Mouse (Mus musculus) forebrain, embryonic 15.5 days (tissue): ENCODE measurements around the gene Zfhx3. TPM values are rescaled to one million over a fixed set of nuclear protein-coding genes. Genes with fewer than 3 reads are reported as not detected.

Experiments used
- ATAC-seq: fragments of 200-750 bp; cut with Nextera tagmentation; replicated peaks from 2 replicates; pipeline ENCODE4 v1.8.0; 2017; ENCODE audit warnings: mild to moderate bottlenecking, moderate TSS enrichment, moderate library complexity
- H3K27ac ChIP-seq: fragments of 300-500 bp; sonication (generic); replicated peaks from 2 replicates; pipeline ENCODE4 v1.5.1; 2015; ENCODE audit warnings: mild to moderate bottlenecking, inconsistent platforms
- H3K27me3 ChIP-seq: fragments of 300-500 bp; sonication (generic); 2 replicates; pipeline ENCODE4 v1.6.1; 2015; ENCODE audit warnings: inconsistent platforms
- H3K36me3 ChIP-seq: fragments of 300-500 bp; sonication (generic); 2 replicates; pipeline ENCODE4 v1.6.1; 2015; ENCODE audit warnings: mild to moderate bottlenecking, inconsistent platforms
- H3K4me1 ChIP-seq: fragments of 300-500 bp; sonication (generic); 2 replicates; pipeline ENCODE4 v1.6.1; 2015; ENCODE audit warnings: inconsistent platforms
- H3K4me2 ChIP-seq: fragments of 300-500 bp; sonication (generic); replicated peaks from 2 replicates; pipeline ENCODE4 v1.6.1; 2015; ENCODE audit warnings: mild to moderate bottlenecking, inconsistent platforms
- H3K4me3 ChIP-seq: fragments of 300-500 bp; sonication (generic); 2 replicates; pipeline ENCODE4 v1.5.1; 2015; ENCODE audit warnings: mild to moderate bottlenecking, inconsistent platforms
- H3K9ac ChIP-seq: fragments of 300-500 bp; sonication (generic); replicated peaks from 2 replicates; pipeline ENCODE4 v1.6.1; 2015; ENCODE audit warnings: mild to moderate bottlenecking, inconsistent platforms
- H3K9me3 ChIP-seq: fragments of 300-500 bp; sonication (generic); 2 replicates; pipeline ENCODE4 v1.6.1; 2016; ENCODE audit warnings: inconsistent platforms
- WGBS: fragments of 180-500 bp; shearing (Covaris S2); methylation state at CpG from one replicate; pipeline ENCODE4 v1.1.7; 2015; ENCODE audit warnings: mixed read lengths; 5-methylcytosine and 5-hydroxymethylcytosine counted together
- polyA plus RNA-seq: library from polyadenylated mRNA; unstranded; fragments of >200 nt; fragmentation: Nextera tagmentation; extraction: Ambion mirVana; gene quantifications from 2 replicates; pipeline ENCODE4 v1.2.1, GENCODE M21; 2015

The Zfhx3 gene
- polyA plus RNA-seq, 1 experiment from 2014 or later, result 14.9 TPM

DNA sequence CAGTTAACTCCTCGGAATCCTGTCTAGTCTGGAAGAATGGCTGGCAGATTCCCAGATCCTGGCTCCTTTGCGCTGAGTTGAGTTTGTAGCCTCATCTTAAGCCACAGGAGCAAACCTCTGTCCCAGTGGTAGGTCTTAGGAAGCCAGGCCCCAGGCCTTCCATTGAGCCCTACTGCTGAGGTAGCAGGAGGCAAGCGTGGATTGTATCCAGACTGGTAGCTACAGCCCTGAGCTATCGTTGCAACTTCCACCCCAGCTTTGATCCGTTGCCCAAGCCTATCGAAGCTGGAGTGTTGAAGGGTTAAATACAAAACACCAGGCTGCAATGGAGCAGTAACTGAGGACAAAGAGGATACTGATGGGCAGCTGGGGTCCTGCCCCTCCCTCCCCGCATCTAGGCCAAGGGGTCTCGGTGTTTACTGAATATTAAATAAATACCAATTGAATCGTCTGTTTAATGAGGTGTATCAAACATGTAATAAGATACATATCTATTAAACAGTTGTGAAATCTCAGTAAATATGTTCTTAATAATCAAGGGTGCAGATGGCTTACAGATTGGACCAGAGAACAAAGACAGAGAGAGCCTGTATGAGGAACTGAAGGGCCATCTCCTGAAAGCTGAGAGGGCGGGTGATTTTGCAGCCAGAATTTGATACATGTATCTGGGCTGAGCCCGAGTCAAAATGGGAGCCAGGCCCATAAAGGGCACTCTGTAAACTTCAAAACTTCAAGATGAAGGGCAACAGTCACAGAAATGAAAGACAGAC, 611.5 kb downstream of the Zfhx3 start:
- H3K9me3 ChIP-seq, result no peaks in the 10 kb centered on the region
- H3K4me1 ChIP-seq, result 0 out of 2 replicates have a peak, but pooled peaks cover 11% of the 10 kb centered on the region
- H3K36me3 ChIP-seq, result no peaks in the 10 kb centered on the region
- no peaks in the 10 kb centered on the region for H3K27me3 ChIP-seq
- H3K4me3 ChIP-seq, result no peak overlapping the region
- ATAC-seq, result no peak
- H3K9ac ChIP-seq, result no peak overlapping the region
- H3K4me2 ChIP-seq, result no peak overlapping the region
- H3K27ac ChIP-seq, result no peak overlapping the region
- WGBS, result 57% methylated on average over 11 of the region's 11 CpGs

DNA sequence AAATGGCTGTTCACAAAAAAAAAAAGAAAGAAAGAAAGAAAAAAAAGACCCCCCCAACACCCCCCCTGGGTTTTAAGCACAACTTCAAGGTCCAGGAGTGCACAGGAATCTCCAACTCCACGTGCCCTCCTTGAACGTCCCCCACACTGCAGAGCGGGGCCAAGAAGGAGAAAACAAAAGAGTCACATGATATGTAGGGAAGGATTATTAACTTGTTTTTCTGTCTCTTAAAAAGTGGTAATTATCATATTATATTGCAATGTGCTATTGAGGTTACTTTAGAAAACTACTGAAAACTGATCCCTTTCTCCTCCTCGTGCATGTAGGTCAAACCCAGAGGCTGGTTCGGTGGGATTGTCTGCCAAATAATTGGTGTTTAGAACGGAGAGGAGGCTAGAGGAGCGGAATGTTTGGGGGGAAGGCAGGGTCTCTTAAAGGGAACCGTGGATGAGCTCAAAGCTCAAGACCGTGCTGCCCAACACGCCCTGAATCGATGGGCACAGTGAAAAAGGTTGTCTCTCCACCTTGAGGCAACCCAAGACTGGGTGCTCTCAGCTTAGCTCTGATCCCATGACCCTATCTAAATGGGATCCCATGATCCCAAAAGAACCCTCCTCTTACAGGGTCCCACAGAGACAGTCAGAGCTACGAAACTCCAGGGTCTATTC, 612.3 kb downstream of the Zfhx3 start:
- no peaks in the 10 kb centered on the region for H3K9me3 ChIP-seq
- no peak overlapping the region for H3K4me2 ChIP-seq
- H3K4me1 ChIP-seq, result 0 out of 2 replicates have a peak, but pooled peaks cover 11% of the 10 kb centered on the region
- no peak overlapping the region for H3K4me3 ChIP-seq
- no peak overlapping the region for H3K9ac ChIP-seq
- WGBS, result 70% methylated on average over 12 of the region's 12 CpGs
- no peak overlapping the region for H3K27ac ChIP-seq
- H3K27me3 ChIP-seq, result no peaks in the 10 kb centered on the region
- H3K36me3 ChIP-seq, result no peaks in the 10 kb centered on the region
- ATAC-seq, result no peak

DNA sequence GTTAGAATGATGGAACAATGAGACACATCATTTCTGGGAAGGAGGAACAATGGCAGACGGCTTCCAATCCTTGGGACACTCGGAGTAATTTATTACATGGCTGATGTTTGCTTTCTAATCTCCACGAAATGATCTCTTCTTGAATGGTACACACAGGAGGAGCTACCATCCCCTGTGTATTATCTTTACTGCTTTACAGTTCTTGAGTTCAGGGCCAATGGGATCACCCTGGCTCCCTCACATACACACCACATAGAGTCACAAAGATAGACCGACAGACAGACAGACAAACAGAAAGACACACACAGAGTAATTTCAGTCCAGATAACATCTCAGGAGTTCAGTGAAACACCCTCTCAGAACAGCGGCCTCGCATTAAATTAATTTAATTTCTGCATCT, 621.0 kb downstream of the Zfhx3 start:
- no peak overlapping the region for H3K9ac ChIP-seq
- H3K27me3 ChIP-seq, result no peaks in the 10 kb centered on the region
- no peak overlapping the region for H3K4me3 ChIP-seq
- H3K4me1 ChIP-seq, result peaks cover 3% of the 10 kb centered on the region
- H3K27ac ChIP-seq, result no peak overlapping the region
- H3K4me2 ChIP-seq, result no peak overlapping the region
- ATAC-seq, result no peak
- no peaks in the 10 kb centered on the region for H3K36me3 ChIP-seq
- 76% methylated on average over 6 of the region's 6 CpGs for WGBS
- no peaks in the 10 kb centered on the region for H3K9me3 ChIP-seq

DNA sequence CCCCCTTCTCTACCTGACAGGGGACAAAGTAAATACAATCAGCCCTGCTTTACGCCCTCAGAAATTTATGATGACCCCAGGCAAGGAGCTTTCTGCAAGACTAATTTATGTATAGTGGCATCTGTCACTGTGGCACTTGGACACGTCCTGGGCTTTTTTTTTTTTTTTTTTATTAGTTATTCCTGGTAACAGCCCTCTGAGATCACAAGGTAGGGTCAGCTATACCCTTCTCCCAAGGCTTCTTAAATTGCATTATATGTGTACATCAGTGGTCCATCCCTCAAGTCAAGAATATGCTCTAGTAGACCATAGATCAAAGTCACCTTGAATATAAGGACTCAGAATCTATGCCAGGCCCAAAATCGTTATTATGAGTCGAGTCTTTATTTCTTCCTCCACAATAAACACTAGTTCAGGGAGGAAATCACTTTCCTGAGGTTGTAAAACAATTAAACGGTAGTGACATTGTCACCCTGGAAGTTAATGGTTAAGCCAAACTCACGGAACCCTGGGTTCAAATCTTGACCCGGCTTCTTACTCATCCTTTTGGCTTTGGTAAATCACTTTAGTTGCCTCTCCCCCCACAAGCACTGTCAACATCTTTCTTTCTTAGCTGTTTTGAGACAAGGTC, 621.6 kb downstream of the Zfhx3 start:
- Histone ChIP-seq H3K4me1 (peaks cover 3% of the 10 kb centered on the region), H3K27me3 (no peaks in the 10 kb centered on the region), H3K9ac (no peak overlapping the region), H3K36me3 (no peaks in the 10 kb centered on the region), H3K9me3 (no peaks in the 10 kb centered on the region), H3K4me2 (no peak overlapping the region), H3K4me3 (no peak overlapping the region), H3K27ac (no peak overlapping the region)
- 85% methylated on average over 7 of the region's 7 CpGs for WGBS
- ATAC-seq, result no peak

DNA sequence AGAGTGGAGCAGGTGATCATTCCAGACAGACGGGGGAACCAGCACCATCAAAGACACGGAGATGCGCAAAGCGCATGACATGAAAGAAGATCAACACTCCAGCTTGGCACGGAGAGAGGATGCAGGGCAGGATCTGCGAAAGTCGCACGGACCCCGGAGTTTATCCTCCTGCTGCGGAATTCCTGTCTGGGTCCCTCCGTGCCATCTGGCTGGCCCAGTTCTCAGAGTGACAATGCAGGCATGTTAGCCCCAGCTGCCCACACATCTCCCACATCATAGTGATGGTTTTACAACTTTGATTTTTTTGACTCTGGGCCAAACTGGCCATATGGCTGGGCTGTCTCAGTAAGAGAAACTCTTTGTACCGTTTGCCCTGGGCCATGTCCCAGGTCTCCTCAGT, 623.6 kb downstream of the Zfhx3 start:
- H3K27me3 ChIP-seq, result no peaks in the 10 kb centered on the region
- no peaks in the 10 kb centered on the region for H3K36me3 ChIP-seq
- 78% methylated on average over 12 of the region's 12 CpGs for WGBS
- H3K4me1 ChIP-seq, result peaks cover 3% of the 10 kb centered on the region
- no peak for ATAC-seq
- H3K9ac ChIP-seq, result no peak overlapping the region
- no peak overlapping the region for H3K27ac ChIP-seq
- H3K4me2 ChIP-seq, result no peak overlapping the region
- no peak overlapping the region for H3K4me3 ChIP-seq
- no peaks in the 10 kb centered on the region for H3K9me3 ChIP-seq

DNA sequence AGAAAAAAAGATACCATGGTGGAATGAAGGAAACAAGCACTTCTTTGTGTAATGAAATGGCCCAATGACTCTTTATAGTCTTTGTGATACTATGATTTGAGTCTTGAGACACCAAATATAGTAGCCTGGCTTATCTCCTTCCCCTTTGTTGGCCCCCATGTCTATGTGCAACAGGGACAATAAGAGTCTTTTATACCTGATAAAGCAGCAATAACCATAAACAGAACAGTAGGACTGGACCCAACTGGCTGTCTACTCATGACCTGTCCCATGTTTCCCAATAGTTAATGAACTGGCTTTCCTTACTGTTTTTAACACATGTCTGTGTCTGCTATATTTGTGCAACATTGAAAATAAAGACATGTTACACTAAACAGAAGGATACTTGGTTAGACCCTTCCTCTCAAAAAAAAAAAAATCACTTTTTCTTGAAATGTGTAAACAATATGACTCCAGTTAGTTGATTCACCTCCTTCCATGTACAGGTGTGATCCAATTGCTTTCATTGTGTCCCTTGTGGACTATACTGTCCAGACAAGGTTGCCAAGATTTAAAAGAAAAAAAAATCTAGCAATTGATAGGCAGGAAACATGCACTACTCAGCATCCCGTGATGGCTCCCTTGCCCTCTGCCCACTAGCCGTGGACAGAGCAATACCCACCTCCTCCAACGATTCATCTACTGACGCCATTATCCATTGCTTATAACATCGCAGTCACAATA, 631.0 kb downstream of the Zfhx3 start:
- WGBS, result 88% methylated on average over 5 of the region's 5 CpGs
- Histone ChIP-seq H3K27ac (no peak overlapping the region), H3K9ac (no peak overlapping the region), H3K4me2 (no peak overlapping the region), H3K4me1 (peaks cover 10% of the 10 kb centered on the region), H3K27me3 (0 out of 2 replicates have a peak, but pooled peaks cover 3% of the 10 kb centered on the region), H3K4me3 (no peak overlapping the region), H3K9me3 (no peaks in the 10 kb centered on the region), H3K36me3 (no peaks in the 10 kb centered on the region)
- ATAC-seq, result no peak

DNA sequence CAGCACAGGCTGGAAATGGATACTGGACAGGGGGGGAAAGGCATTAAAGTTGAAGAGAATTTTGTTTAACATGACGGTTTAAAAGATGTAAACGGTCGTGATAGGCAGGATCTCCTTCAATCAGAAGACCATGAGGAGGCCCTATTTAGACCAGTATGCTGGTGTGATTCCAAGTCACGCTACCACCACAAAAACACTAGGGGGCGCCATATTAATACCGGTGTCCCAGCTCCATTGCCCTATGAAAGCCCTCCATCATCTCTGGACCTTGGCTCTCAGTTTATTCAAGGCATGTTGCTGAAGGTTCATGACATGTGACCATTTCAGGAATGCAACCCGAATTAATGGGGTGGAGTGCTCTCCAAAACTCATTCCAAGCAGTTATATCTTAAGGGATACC, 631.7 kb downstream of the Zfhx3 start:
- Histone ChIP-seq H3K27me3 (0 out of 2 replicates have a peak, but pooled peaks cover 3% of the 10 kb centered on the region), H3K9ac (no peak overlapping the region), H3K36me3 (no peaks in the 10 kb centered on the region), H3K4me3 (no peak overlapping the region), H3K4me1 (peaks cover 14% of the 10 kb centered on the region), H3K27ac (no peak overlapping the region), H3K9me3 (no peaks in the 10 kb centered on the region), H3K4me2 (no peak overlapping the region)
- 38% methylated on average over 7 of the region's 7 CpGs for WGBS
- no peak for ATAC-seq

DNA sequence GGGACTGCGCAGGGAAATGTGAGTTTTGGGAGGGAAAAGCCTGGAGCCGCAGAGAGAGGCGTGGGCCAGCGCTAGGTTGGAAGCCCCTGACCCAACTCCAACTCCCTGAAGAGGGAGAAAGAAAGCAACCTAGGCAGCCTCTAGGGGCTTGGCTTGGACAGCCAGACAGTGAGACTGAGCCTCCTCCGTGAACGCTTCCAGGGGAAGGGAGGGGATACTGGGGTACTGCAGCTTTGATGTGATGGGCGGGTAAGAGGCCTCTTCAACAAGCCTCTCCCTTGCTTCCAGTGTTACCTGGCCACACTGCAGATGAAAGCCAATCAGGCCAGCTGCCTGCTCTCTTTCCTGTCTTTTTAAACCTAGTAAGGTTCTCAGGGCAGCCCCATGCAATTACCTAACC, 635.1 kb downstream of the Zfhx3 start:
- H3K36me3 ChIP-seq, result no peaks in the 10 kb centered on the region
- H3K9ac ChIP-seq, result no peak overlapping the region
- peaks cover 14% of the 10 kb centered on the region for H3K4me1 ChIP-seq
- H3K4me3 ChIP-seq, result no peak overlapping the region
- H3K4me2 ChIP-seq, result no peak overlapping the region
- H3K27me3 ChIP-seq, result 0 out of 2 replicates have a peak, but pooled peaks cover 3% of the 10 kb centered on the region
- WGBS, result 21% methylated on average over 7 of the region's 7 CpGs
- no peak overlapping the region for H3K27ac ChIP-seq
- no peak for ATAC-seq
- no peaks in the 10 kb centered on the region for H3K9me3 ChIP-seq

DNA sequence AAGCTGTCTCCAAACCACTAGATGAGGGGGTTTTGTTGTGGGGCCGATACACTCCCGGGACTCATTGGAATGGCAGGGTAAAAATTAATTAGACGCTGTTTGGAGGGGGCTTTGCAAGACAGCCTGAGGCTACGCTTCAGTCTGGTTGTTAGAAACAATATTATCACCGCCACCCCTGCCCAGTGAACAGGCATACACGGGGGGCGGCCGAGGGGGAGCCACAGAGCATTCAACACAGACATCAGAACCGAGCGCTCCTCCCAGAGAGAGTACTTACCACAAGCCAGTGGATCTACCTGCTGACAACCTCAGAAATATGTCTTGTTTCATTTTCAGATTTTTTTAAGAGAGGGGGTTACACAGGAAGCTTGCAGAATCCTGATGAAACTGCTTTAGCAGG, 635.9 kb downstream of the Zfhx3 start:
- ATAC-seq, result no peak; the same call in 1 of the 2 replicates
- Histone ChIP-seq H3K9ac (no peak overlapping the region), H3K36me3 (no peaks in the 10 kb centered on the region)

DNA sequence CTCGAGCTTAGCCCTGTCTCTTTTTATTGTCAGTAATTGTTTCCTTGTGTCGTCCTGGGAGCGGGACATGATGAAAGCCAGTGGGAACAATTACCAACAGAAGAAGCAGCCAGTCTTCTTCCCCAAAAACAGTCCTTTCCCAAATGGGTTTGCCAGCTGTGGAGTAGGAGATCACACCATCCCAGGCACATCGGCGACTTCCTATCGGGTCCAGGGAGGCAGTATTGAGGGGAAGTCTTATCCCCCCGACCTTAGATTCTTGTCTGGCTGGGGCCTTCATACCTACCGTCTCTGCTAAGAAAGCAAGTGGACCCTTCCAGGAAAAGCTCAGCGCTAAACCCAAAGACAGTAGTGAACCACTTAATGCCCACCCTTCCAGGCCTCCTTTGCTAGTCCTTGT, 637.4 kb downstream of the Zfhx3 start:
- Histone ChIP-seq H3K4me1 (peaks cover 14% of the 10 kb centered on the region), H3K9me3 (no peaks in the 10 kb centered on the region), H3K27me3 (0 out of 2 replicates have a peak, but pooled peaks cover 3% of the 10 kb centered on the region), H3K4me3 (no peak overlapping the region), H3K4me2 (no peak overlapping the region), H3K9ac (no peak overlapping the region), H3K36me3 (no peaks in the 10 kb centered on the region), H3K27ac (no peak overlapping the region)
- ATAC-seq, result no peak
- 68% methylated on average over 9 of the region's 9 CpGs for WGBS

More for the DNA sequence above, 635.9 kb downstream of the Zfhx3 start:
- H3K27ac ChIP-seq, result no peak overlapping the region
- H3K4me3 ChIP-seq, result no peak overlapping the region
- H3K4me1 ChIP-seq, result peaks cover 14% of the 10 kb centered on the region
- no peaks in the 10 kb centered on the region for H3K9me3 ChIP-seq
- H3K27me3 ChIP-seq, result 0 out of 2 replicates have a peak, but pooled peaks cover 3% of the 10 kb centered on the region
- no peak overlapping the region for H3K4me2 ChIP-seq
- WGBS, result 30% methylated on average over 10 of the region's 10 CpGs

DNA sequence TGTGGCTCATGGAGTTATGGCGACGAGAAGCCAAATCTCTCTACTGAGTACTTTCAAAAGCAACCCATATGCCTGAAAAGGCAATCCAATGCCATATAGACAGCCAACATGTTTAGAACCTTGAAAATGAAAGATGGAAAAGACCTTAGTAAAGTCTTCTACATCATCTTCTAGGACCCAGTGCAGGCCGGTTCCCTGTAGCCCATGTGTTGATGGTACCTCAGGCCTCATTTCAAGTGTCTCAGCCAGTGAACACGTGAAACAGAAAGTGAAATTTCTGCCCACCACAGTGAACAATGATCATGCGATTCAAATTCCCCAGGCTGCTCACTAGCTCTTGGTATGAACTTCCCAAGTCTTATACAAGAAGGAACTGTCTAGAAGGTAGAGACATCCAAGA, 637.9 kb downstream of the Zfhx3 start:
- Histone ChIP-seq H3K27me3 (0 out of 2 replicates have a peak, but pooled peaks cover 3% of the 10 kb centered on the region), H3K9ac (no peak overlapping the region), H3K9me3 (no peaks in the 10 kb centered on the region), H3K36me3 (no peaks in the 10 kb centered on the region), H3K4me2 (no peak overlapping the region), H3K4me3 (no peak overlapping the region), H3K27ac (no peak overlapping the region), H3K4me1 (peaks cover 14% of the 10 kb centered on the region)
- no peak for ATAC-seq
- 97% methylated on average over 5 of the region's 5 CpGs for WGBS

DNA sequence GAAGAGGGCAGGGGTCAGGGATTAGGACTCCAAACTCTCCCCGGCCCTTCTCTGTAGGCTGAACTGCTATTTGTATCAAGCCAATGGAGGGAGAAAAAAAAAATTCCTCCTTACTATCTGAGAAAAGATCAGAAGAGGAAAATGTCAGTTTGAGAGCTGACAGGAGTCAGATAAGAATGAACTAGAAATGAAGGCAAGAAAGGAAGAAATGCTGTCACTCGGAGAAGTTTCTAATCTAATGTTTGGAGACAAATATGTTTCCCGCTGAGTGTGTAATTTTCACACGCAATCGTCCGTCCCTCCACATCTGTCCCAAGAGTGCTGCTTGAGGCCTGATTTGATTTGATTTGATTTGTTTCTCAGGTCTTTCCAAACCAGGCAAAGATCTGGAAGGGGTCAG, 639.1 kb downstream of the Zfhx3 start:
- 84% methylated on average over 6 of the region's 6 CpGs for WGBS
- H3K9ac ChIP-seq, result no peak overlapping the region
- H3K9me3 ChIP-seq, result no peaks in the 10 kb centered on the region
- no peak overlapping the region for H3K27ac ChIP-seq
- 0 out of 2 replicates have a peak, but pooled peaks cover 3% of the 10 kb centered on the region for H3K27me3 ChIP-seq
- no peaks in the 10 kb centered on the region for H3K36me3 ChIP-seq
- no peak for ATAC-seq
- no peak overlapping the region for H3K4me3 ChIP-seq
- peaks cover 14% of the 10 kb centered on the region for H3K4me1 ChIP-seq
- H3K4me2 ChIP-seq, result no peak overlapping the region
